Mouse (Mus musculus) left cerebral cortex, postnatal 10 days (tissue): ENCODE measurements around the gene D5Ertd579e. TPM values are rescaled to one million over a fixed set of nuclear protein-coding genes. Genes with fewer than 3 reads are reported as not detected.

Experiments used
- DNase-seq, 2 experiments: peaks; one replicate each; pipeline ENCODE4 v3.0.0; 2021 to 2022; ENCODE audit warnings: low spot score in 2 of 2, mixed read lengths in 1 of 2; ENCODE audit errors: extremely low spot score in 1 of 2
- intact Hi-C: fragments of 180-260 bp; cut with DNase I; formaldehyde crosslinking; loops from one replicate; pipeline ENCODE4 v1.15.1; 2025
- total RNA-seq, 2 experiments: library from RNA; stranded (reverse); gene quantifications; 2 replicates each; pipeline ENCODE4 v1.2.3; 2021

D5Ertd579e gene
- total RNA-seq, 2 experiments from 2014 or later, result 81.2 to 81.7 TPM

DNA sequence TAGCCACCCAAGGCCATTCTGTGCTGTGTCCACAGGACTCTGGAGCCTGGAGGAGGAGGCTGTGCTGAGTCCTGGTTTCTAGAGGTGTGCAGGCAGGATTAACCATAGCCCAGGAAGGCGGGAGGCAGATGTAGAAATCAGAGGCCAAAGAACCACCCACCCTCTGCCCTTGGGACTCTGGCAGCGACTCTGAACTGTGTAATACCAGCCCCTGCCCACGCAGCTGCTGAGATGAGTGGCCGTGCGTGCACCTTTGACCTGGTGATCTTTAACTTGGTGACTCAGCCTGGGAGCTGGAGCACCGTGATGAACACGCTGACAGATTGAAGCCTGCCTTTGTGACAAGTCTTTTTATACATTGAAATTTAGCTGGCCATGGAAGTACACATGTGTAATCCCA, 28.4 kb upstream of the D5Ertd579e start:
- DNase-seq, result peak in 1 of 2 experiments; percentile 20
- intact Hi-C loops, result no loop called here

DNA sequence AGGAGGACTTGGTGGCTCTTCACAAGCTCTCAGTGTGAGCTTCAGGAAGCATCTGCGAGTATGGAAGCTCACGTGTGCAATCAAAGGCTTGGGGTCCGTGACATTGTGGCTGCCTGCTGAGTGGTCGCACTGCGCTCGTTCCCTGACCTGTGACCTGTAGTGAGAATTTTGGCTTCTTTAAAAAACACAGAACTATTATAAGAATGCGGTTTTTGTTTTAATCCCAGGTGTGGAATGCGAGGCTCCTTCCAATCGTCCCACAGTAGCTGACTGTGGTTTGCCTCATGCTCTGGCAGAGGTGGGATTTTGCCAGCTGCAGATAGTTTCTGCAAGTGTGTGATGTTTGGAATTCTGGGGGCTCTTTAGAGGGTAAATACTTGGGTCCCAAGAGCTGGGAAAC, 27.5 kb upstream of the D5Ertd579e start:
- DNase-seq, result no peak
- intact Hi-C loops, result no loop called here

DNA sequence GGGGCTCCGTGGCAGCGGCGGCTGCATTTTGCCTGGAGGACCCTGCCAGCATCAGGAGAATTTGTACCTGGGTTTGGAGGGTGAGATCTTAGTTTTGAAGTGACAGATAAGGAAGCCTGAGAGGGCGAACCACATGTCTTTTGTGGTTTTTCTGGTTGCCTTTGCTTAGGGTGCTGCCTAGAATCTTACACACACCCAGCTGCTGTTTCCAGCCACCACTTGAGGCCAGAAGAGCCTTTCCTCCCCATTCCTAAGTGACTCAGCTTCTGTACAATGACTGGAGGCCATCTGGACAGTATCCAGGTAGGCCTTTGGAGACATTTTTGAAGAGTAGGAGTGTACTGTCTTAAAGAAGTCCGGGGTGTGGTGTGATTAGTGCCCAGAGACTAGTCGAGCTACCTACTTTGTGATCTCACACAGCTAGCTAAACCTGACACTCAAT, 26.6 kb upstream of the D5Ertd579e start:
- DNase-seq, result peak in 1 of 2 experiments; percentile 10
- intact Hi-C loops, result no loop called here

DNA sequence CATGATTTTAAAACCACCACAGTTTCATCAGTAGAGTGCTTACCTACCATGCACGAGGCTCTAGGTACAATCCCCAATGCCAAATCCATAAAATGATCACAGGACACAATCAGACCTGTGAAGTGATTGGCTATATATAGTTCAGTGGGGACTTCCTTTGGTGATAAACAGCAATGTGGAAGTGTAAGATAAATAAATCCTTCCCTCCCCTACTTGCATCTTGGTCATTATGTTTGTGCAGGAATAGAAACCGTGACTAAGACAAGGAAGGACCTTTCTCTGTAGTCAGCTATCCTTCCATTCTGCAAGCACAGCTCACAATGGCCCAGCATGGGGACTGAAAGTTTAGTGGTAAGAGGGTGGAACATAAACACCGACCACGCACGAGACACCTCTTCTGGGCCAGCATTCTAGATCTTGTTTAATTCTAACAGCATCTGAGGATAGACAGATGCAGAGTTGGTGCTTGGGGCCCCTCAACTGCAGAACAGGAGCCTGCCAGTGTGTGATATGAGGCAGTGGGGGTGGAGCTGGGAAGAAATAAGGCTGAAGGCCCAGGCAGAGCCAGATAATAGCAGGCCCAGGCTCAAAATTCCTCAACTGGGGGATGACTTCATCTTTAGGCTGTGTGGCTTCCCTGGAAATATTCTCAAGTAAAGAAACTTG, 25.0 kb upstream of the D5Ertd579e start:
- intact Hi-C loops, result no loop called here
- peak in 1 of 2 experiments; percentile 8 for DNase-seq

DNA sequence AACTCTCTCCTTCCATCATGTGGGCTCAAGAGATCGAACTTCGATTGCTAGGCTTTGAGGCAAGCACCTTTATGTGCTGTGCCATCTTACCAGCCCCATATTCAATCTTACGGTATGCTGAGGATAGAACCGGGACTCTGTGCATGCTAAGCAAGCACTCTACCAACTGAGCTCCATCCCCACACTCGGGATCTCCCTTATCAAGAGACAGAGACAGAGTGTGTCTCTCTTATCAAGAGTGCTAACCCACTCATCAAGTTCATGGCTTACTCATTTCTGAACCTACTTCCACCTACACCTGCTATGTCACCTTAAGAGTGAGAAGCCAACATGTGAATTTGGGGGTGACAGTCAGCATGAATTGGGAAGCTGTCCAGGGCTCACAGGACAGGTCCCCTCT, 24.4 kb upstream of the D5Ertd579e start:
- no peak for DNase-seq
- intact Hi-C loops, result no loop called here

DNA sequence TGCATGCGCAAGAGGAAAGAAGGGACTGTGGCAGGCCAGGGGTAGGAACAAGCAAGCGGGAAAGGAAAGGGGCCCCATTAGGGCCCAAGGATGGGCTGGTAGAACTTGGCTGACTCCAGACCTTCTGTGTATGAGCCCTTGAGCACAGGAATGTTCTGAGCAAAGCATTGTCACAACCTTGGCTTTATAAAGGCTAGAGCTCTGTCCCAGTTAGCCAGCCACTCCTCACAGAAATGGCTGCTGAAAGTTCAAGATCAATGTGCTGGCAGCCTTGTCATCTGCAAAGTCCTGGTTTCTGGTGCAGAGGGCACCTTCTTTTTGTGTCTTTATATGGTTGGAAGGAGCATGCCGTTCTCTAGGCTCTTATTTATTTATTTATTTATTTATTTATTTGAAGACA, 23.8 kb upstream of the D5Ertd579e start:
- no peak for DNase-seq
- intact Hi-C loops, result no loop called here

DNA sequence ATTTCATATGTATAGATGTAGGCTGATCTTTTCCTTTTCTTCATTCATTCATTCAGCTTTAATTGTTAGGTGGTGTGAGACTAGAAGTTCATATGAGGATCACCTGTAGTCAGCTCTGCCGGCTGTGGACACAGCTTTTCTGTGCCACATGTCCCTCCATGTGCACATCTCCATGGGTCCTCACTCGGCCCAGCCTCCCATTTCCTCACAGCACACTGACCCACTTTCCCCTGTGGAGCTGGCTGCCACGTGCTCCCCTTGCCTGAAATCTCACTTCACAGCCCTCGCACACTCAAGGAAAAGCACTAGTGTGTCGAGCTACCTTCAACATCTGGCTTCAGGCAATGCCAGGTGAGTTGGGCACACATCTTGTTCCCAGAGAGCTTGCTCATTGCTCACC, 23.3 kb upstream of the D5Ertd579e start:
- intact Hi-C loops, result no loop called here
- DNase-seq, result peak in 1 of 2 experiments; percentile 41

DNA sequence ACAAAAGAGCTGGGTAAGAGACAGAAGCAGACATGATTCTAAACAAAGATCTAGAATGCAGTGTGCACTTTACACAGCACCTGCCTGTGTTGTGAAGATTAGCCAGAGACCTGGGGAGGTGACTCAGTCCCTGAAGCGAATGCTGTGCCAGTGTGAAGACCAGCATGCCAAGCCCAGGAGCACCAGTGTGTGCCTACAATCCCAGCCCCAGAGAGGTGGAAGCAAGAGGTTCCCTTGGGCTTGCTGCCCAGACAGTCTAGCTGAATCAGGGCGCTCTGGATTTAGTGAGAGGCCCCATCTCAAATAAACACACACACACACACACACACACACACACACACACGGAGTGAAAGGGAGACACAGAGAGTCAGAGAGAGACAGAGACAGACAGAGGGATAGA, 22.1 kb upstream of the D5Ertd579e start:
- intact Hi-C loops, result no loop called here
- peak in 1 of 2 experiments; percentile 16 for DNase-seq

DNA sequence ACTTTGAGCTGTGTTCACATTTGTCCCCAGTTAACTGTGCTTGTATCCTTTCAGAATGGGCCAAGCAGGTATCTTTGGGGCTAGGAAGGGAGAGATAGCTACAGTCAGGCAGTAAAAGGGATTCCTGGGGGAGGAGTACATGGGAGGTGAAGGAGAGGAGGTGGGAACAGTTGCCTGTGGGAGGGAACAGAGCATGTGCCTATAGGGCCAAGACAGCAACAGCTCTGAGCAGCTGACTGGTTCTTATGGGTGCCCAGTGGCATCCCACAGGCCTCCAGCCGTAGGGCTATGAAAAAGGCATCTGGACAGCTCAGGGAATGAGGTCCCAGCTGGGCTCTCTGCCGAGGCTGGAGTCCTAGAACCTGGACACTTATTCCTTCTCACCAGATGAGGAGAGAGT, 21.0 kb upstream of the D5Ertd579e start:
- no peak for DNase-seq

DNA sequence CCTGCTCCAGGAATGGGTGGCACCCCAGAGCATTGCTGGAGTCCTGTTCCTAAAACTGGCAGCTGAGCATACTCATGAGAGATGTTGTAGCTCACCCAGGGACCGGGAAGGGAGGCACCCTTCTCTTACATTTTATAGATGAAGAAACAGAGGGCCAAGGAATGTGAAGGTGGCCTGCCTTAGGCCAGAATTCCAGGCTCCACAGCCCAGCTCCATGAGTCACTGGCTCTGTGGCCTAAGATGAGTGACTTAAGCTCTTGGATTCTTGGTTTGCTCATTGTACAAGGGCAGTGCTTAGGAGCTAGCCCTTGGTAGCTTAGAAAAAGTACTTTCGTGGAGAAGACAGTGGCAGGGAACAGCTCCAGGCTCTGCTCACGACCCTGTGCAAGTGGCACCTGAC, 19.0 kb upstream of the D5Ertd579e start:
- no peak for DNase-seq
- intact Hi-C loops, result no loop called here

More for the DNA sequence above, 21.0 kb upstream of the D5Ertd579e start:
- intact Hi-C loops, result no loop called here

DNA sequence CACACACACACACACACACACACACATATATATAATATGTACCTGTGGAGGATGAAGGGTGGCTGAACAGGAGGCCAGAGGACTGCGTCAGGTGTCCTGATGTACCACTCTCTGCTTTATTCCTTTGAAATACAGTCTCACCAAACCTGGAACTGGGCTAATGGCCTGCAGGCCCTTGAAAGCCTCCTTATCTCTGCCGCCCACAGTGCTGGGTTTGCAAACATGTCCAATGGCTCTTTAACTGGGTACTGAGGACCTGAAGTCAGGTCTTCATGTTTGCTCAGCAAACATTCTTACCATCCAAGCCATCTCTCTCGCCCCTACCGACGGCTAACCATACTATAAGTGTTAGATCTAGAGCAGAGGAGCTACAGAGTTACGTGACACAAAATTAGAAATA, 17.9 kb upstream of the D5Ertd579e start:
- no peak for DNase-seq
- intact Hi-C loops, result no loop called here

DNA sequence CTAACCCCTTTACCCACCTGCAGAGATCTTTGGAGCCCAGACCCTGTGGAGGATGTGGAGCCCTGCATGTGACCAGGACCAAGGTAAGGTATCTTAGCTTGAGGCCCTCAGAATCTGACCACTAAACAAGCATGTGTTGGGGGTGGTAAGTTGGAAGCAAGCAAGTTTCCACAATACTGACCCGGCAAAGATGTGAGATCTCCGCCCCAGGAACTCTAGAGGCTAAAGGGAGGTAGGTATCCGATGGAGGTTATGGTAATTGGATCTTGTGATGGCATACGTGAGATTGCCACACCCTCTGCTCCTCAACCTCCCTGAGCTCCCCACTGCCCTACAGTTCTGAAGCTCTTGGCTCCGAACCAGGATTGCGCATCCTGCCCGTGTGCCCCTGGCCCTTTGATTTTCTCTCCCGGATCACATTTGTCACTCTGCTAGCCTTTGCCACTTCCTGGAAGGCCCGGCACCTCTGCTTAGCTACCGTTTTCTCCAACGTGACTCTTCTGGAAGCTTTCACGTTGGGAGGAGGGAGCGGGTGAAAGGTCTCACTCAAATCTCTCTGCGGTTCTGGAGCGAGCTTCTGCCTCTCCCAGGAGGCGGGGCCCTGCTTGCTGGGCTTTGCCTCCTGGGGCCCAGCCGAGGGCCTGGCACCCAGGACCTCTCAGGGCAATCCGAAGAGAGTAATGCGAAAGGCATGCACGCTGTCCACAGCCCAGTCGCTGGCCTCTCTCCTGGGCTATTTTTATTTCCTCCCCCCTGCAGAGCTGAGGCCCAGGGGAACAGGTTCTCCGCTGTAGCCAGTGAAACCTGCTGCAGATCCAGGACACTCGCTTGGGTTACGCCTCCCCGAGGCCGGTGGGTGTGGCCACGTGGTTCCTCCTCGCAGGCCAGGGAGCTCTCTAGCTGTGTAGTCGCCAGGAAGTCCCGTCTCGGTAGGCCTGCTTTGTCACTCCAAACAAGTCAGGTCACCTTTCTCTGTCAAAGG, 17.0 kb upstream of the D5Ertd579e start:
- intact Hi-C loops, result no loop called here
- peak; percentile 20 to 89 for DNase-seq

DNA sequence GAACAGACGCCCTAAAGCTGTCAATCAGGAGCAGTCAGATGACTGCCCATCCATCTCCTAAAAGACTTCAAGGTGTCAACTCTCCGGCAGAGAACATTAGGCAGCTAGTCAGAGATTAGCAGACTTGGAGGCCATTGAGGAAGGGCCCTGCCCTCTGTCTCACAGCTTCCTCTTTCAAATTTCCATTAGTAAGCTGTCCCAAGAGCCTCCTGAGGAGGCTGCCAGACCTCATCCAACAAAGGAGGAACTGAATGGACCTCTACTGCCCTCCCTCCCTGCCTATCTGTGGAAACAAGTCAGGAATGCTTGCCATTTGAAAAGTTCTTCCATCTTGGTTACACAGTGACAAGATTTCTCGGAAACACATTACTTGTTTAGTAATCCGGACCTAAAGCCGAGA, 16.0 kb upstream of the D5Ertd579e start:
- DNase-seq, result peak in 1 of 2 experiments; percentile 12
- intact Hi-C loops, result no loop called here

DNA sequence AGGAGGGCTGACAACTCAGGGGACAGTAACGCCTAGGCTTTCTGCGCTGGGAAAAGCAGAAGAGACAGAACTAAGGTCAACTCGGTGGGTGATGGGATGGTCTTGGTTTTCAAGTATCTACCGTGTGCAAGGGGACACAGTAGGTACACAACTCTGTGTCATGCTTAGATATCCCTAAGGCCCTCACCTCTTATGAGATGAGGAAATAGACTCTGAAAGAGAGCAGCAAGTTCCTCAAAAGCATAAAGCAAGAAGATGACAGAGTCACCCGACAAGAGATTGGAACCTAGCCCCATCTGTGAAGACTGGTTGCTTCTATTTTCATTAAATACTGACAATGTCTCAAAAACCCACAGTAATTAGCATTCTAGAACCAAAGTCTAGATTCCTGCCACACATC, 10.0 kb upstream of the D5Ertd579e start:
- intact Hi-C loops, result no loop called here
- no peak for DNase-seq

DNA sequence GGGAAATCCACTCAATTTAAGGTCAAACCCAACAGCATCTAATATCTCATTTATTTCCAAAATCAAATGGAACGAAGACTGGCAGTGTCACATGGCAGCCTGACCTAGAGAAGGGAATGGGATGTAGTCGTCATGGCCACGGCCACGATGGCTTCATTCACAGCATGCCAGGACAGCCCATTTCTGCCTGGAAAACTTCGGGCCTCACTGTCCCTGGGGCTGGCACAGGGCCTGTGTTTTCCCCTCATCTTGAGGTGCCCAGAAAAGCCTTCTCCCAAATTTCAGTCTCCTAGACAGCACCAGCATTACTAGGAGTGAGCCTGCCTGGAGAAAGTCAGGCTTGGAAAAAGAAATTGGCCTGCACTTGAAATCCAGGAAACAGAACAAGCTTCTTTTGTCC, 9.6 kb upstream of the D5Ertd579e start:
- intact Hi-C loops, result no loop called here
- peak in 1 of 2 experiments; percentile 20 for DNase-seq

DNA sequence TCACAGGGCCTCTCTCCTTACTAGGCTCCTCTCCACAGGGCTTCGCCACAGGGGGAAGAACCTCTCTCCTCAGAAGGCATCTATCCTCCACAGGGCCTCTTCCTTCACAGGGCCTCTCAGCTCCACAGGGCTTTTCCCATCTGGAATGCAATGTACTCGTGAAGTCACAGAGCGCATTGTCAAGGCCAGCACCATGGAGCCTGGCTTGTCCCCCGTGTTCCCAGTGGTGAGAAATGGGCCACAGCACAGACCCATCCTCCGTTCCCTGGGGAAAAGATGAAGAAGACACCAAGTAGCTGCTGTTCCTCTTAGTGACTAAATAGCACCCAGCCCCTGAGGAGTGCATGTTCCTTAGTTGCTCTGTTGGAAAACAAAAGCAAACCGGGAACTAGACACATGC, 8.9 kb upstream of the D5Ertd579e start:
- intact Hi-C loops, result no loop called here
- DNase-seq, result no peak

DNA sequence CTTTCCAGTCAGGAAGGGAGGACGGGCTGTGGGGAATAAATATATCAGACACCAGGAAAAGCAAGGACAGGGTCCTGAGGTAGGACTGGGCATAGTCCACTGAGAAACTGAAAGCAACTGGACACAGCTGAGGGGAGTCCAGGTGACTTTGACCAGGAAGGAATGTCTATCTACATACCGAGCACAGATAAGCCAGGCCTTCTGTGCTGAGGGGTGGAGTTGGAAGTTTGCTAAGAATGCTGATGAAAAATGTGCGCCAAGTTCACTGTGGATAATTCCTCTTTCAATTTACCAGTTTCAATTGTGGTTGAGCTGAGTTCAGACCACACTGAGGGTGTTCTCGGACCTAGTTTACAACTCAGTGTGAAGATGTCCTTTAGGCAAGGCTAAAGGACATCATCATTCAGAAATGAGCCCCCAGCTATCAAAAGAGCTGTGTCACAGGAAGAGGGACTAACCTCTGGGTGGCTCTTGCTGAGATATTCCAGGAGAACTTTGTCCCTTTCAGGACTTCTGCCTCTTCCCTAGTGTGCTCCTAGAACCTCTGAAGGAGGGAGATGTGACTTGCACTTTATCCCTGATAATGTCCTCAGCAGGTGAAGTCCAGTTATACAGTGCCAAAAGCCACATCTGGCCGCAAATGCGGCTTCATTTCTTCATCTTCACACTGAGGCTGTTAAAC, 5.3 kb upstream of the D5Ertd579e start:
- DNase-seq, result no peak
- intact Hi-C loops, result no loop called here

DNA sequence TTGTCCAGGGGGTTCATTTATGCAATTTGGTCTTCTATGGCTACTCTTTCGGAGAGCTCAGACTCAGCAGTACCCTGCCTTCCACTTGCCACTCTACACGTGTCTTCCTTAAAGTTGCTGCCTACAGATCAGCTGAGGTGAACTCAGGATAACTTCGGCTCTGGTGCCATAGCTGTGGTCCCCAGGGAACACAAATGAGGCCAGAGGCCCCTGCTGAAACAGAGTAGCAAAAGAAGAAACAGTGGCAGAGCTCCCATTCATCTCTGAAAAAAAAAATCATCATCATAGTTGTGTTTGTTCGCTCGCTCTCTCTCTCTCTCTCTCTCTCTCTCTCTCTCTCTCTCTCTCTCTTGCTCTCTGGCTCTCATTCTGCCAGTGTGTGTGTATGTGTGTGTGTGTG, 2.9 kb upstream of the D5Ertd579e start:
- intact Hi-C loops, result loop anchor here (5.0 kb wide), 1 partner anchor 39 kb away; no protein-coding TSS in a partner anchor
- DNase-seq, result no peak

DNA sequence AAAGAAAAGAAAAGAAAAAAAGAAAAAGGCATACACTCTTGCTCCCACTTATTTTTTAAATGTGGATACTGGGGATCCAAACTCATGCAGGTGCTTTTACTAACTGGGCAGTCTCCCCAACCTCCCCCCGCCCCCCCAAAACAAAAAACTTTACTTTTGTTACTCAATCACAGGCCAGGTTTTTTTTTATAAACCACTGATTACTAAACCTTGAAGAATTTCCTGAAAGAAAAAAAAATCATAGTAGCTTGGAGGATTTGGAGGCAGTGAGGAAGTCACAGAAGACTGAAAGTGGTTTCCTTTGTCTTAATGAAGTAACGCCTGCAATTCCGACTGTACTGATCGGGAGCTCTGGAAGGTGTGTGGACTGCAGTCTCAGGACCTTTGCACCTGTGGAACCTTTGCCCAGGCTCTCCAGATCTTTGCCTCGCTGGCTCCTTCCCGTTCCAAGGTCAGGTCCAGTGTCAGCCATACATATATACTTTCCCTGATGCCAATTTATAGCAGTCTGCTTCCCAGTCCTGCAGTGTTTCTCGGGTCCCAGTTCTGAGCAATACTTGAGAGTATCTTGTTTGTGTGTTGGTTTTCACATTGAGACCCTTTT, 2.3 kb upstream of the D5Ertd579e start:
- no peak for DNase-seq
- intact Hi-C loops, result loop anchor here (5.0 kb wide), 1 partner anchor 39 kb away; no protein-coding TSS in a partner anchor
